Mouse (Mus musculus): ENCODE measurements at regions not wholly inside any gene's neighbourhood (a gene's known extent, or its start where the extent isn't known, plus 50 kb on each side); places are given as distances from the start of the nearest gene placed in this dataset. TPM values are rescaled to one million over a fixed set of nuclear protein-coding genes. Genes with fewer than 3 reads are reported as not detected.

DNA sequence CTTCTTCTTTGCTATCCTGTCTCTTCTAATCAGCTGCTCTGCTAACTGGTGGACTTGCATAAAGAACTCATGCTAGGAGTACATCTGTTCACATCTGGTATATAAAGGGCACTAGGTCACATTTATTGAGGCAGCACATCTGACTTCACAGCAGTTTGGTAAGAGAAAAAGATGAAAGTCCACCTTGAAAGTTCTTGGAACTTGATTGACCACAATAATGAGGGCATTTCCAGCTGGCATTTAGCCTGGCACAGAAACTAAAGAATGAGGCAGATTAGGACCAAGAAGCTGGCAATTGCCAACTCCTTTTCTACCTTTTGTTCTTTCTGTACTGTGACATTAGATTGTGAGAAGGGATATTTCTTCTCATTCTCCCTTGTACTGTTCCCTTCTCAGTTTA lies 799.3 kb downstream of the Tlr4 start:
- intact Hi-C loops (cut with DNase I), result no loop called here
- DNase-seq, result no peak

DNA sequence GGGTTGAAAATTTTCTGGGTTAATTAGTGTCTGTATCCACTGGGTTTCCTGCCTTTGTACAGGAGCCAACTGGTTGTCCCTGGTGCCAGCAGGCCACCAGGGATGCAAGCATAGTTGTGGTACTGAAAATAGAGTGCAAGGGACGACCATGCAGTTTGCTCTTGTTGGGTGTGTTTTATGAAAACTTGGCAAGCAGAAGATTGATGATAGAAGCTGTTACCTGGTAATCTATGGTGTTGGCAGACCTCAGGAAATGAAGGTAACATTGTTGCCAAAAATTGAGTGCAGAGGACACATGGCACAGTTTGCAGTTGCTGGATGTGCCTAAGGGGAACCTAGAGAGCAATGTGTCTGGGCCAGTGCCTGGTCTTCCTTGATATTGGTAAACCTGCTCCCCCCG lies 818.7 kb downstream of the Tlr4 start:
- DNase-seq, result no peak
- intact Hi-C loops (cut with DNase I), result no loop called here

DNA sequence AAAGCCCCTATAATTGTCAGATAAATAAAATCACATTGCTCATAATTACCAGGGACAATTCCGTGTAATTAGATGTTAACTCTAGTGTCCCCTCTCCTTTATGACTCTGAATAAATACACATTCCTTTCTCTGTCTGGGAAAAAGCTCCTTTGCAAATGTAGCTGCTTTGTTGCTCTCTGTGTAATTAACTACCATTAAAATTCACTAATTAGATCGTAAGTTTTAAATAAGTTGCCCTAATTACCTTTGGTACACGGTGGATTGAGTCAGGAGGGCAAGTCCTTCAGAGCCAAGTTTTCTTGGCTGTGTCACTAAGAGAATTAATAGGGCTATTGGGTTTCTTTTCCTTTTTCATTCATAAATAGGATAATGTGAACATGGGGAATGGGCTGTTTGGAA lies 834.7 kb downstream of the Tlr4 start:
- intact Hi-C loops (cut with DNase I), result no loop called here
- no peak for DNase-seq

DNA sequence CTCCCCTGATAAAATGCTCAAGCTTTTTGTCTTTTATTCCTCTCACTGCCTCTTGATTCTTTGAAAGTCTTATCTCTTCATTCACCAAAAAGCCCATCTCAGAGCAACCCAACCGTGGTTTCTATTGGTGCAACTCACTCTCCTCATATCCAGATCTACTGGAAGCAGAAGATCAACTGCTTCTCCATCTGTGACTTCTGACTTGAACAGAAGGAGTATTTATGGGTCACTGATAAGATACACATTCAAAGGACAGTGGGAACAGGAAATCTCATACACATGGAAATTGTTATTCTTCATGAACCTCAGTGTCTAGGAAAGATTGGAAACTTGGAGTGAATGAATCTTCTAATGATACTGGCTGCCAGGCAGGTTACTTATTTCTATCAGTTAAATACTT lies 846.6 kb downstream of the Tlr4 start:
- intact Hi-C loops (cut with DNase I), result no loop called here
- no peak for DNase-seq

DNA sequence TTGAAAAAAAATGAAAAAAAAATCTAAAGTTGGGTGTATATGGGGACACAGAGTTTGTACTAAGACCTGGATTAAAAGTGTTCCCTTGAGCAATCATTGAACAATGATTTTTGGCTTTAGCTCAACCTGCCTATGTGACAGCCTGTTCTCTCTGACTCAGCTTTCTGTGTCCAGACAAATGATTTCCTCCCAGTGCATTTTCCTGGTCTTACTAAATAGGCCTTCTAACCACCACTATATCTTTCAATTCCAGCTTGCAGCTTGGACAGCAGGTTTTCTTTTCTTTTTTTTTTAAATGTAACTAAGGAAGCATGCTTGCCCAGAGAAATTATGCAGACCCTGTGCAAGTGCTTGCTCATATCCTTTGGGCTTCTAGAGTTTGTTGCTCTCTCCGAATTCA lies 850.2 kb downstream of the Tlr4 start:
- DNase-seq, result no peak
- intact Hi-C loops (cut with DNase I), result no loop called here

DNA sequence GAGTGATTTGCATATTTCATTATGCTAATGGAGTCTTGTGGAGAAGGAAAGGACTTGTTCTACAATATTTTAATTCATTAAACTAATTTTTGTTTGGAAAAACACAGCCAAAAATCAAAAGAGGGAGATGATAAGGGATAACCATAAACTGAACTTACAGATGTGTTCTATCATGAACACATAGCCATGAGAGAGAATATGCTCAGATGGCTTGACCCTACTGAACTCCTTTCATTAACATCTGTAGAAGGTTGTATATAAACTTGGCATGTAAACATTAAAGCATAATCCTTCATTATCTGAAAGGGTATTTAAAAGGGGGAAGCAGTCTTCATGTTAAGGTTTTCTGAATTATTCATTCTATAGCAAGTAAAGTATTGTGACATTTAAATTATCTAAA lies 871.1 kb downstream of the Tlr4 start:
- no peak for DNase-seq
- intact Hi-C loops (cut with DNase I), result no loop called here

Small RNA genes in the stretch of these regions (microRNA-seq; reads per million reads assigned to microRNA genes)
- not detected for gene Gm44497
